Mouse (Mus musculus): ENCODE data around the gene Atxn1. TPM values are rescaled to one million over a fixed set of nuclear protein-coding genes. Genes with fewer than 3 reads are reported as not detected.

Gene Atxn1
- total and polyA plus RNA-seq, 3 experiments, result 0.39 to 1.1 TPM; not detected in 1

DNA sequence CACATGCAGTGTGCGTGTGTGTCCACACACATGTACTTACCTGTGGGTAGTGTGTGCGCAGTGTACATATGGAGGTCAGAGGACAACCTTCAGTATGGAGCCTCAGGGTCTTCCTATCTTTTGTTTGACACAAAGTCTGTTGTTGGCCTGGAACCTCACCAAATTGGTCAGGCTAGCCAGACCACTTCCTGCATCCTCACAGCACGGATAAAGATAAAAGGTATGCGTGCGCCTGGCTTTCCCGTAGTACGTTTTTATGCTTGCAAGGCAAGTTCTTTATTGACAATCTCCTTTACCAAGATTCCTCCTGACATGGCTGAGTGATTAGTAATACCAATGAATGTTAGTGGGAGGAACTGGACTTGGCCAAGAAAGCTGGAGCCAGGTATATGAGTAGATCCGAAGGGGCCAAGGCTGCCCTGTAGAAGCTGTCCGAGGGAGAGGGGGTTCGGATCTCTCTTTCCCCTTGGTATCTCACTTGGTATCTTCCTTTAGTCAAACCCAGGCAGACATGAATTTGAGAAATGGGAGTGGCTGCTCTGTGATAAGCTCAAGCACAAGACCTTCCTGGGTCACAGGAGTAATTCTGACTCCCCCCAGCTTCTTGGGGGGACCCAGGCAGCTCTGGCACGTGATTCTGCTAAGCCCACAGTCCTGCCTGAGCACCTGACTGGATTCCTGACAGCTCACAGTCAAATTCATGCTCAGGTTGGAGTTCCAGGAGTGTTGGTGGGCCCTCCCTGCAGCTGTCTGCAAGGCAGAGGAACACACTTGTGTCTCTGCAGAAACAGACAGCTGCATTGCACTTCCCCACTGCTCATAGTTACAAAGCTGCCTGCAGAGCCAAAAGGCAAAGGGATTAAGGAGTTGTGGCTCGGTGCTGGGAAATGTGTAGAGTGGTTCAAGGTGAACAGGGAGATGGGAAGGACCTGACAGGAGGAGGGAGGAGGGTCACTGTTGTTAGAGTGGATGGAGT lies 451.5 kb downstream of the Atxn1 start (continued):
- TF ChIP-seq SMC3 (IDR thresholded peaks at IDR 0.05; ENCODE audit: low read depth, low read length) (no peak), ZMIZ1 (IDR thresholded peaks at IDR 0.05; ENCODE audit: low read depth, low read length) (0 out of 2 replicates have a peak, but pooled peaks have one; percentile 25), ETS1 (IDR thresholded peaks at IDR 0.05; ENCODE audit: low read depth, low read length) (no peak; the same call in none of the 2 replicates), USF1 (IDR thresholded peaks at IDR 0.05; ENCODE audit: low read depth, low read length) (peak; percentile 86), POLR2A (IDR thresholded peaks at IDR 0.05; ENCODE audit: control insufficient read depth in 1 of 2, insufficient read depth in 1 of 2, low read depth in 1 of 2, low read length in 2 of 2, poor library complexity in 1 of 2) (no peak; a peak in 2 of 4 replicates), HCFC1 (IDR thresholded peaks at IDR 0.05; ENCODE audit: low read depth, low read length) (0 out of 2 replicates have a peak, but pooled peaks have one; percentile 49), CHD1 (IDR thresholded peaks at IDR 0.05; ENCODE audit: low read depth, low read length) (no peak), EP300 (IDR thresholded peaks at IDR 0.05; ENCODE audit: low read depth in 1 of 2, low read length in 2 of 2) (peak; percentile 27 to 58; a peak in 3 of 4 replicates)

DNA sequence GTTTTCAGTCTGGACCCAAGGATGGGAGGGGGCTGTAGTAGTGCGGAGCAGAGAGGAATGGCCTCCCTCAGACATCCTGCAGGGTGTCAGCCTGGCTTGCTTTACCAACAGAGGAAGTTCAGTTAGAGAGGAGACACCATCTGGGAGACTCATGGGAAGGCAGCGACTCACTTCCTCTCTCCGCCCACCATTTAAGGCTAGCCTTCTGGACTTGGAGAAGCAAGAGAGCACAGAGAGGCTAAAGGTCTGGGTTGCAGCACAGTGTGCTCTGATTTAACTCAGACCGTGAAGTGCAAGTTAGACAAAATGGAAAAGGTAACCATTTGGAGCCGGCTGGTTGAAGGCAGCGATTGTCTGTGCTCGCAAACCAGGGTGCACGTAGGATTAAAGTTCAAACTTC lies 452.3 kb downstream of the Atxn1 start:
- no peaks in the 10 kb centered on the region for H3K9me3 ChIP-seq (replicated peaks; ENCODE audit: insufficient read depth, low read length)
- H3K9ac ChIP-seq (ENCODE audit: control insufficient read depth, low read depth, low read length, poor library complexity, severe bottlenecking), result peak overlapping the region; percentile 64
- H3K79me2 ChIP-seq (ENCODE audit: control insufficient read depth, insufficient read depth, low read length, poor library complexity), result peaks cover 8% of the 10 kb centered on the region
- H3K36me3 ChIP-seq (ENCODE audit: control insufficient read depth in 1 of 2, insufficient read depth in 2 of 2, low read length in 2 of 2), result peaks cover 0 to 29% of the 10 kb centered on the region in 2 experiments; a peak in 2 of 4 replicates
- no peaks in the 10 kb centered on the region for H3K27me3 ChIP-seq (ENCODE audit: control insufficient read depth in 1 of 2, insufficient read depth in 2 of 2, low read length in 2 of 2)
- TF ChIP-seq NELFE (IDR thresholded peaks at IDR 0.05; ENCODE audit: low read depth, low read length), result peak; percentile 39; the same call in 1 of the 2 replicates
- TF ChIP-seq MYC (IDR thresholded peaks at IDR 0.05; ENCODE audit: low read depth, low read length), result no peak
- peak; percentile 66; the same call in 1 of the 2 replicates for TF ChIP-seq TBP (IDR thresholded peaks at IDR 0.05; ENCODE audit: low read depth, low read length)
- TF ChIP-seq E2F4 (IDR thresholded peaks at IDR 0.05; ENCODE audit: borderline replicate concordance, low read depth, low read length), result no peak
- peak; percentile 31 to 67; a peak in 2 of 4 replicates for TF ChIP-seq POLR2A (IDR thresholded peaks at IDR 0.05; ENCODE audit: control insufficient read depth in 1 of 2, insufficient read depth in 1 of 2, low read depth in 1 of 2, low read length in 2 of 2, poor library complexity in 1 of 2)
- TF ChIP-seq ETS1 (IDR thresholded peaks at IDR 0.05; ENCODE audit: low read depth, low read length), result no peak
- TF ChIP-seq JUND (IDR thresholded peaks at IDR 0.05; ENCODE audit: low read depth, low read length), result no peak
- TF ChIP-seq SIN3A (IDR thresholded peaks at IDR 0.05; ENCODE audit: low read length), result no peak
- no peak for TF ChIP-seq GATA1 (IDR thresholded peaks at IDR 0.05; ENCODE audit: low read depth, low read length)
- TF ChIP-seq HCFC1 (IDR thresholded peaks at IDR 0.05; ENCODE audit: low read depth, low read length), result peak; percentile 58; the same call in 1 of the 2 replicates
- H3K4me3 ChIP-seq (ENCODE audit: control insufficient read depth in 1 of 2, insufficient read depth in 1 of 2, low read depth in 2 of 2, low read length in 2 of 2), result peak overlapping the region; percentile 47 to 48
- peak; percentile 89 for DNase-seq (ENCODE audit: low read depth, low spot score)
- H3K27ac ChIP-seq (ENCODE audit: control insufficient read depth, low read depth, low read length), result peak overlapping the region; percentile 98
- peaks cover 15 to 49% of the 10 kb centered on the region in 2 experiments for H3K4me1 ChIP-seq (ENCODE audit: control insufficient read depth in 1 of 2, insufficient read depth in 2 of 2, low read length in 2 of 2)
